ENCODE assay signal across 11 mouse cellular contexts in genomic region chr11:51338416-51338815, GRCm38 (mm10).
"Had no signal": no experiment of that assay in that cellular context is flagged by ENCODE, and none has a peak within 500 bp of the region (broad histone marks: within the 10 kb centered on the region; RNA-seq: fewer than 3 reads in every experiment).

No protein-coding gene starts in this region.

- H3K4me3 ChIP-seq: hindbrain, embryonic 15.5 days; limb, embryonic 15.5 days; liver, embryonic 12.5 days; midbrain, embryonic 13.5 days; myocyte; neural tube, embryonic 15.5 days had no signal

- H3K9ac ChIP-seq: hindbrain, embryonic 15.5 days; limb, embryonic 15.5 days; liver, embryonic 12.5 days; midbrain, embryonic 13.5 days; neural tube, embryonic 15.5 days had no signal

- ATAC-seq: intestine, embryonic 16.5 days; liver, embryonic 12.5 days; midbrain, embryonic 13.5 days had no signal

- H3K27ac ChIP-seq: hindbrain, embryonic 15.5 days; limb, embryonic 15.5 days; liver, embryonic 12.5 days; midbrain, embryonic 13.5 days; neural tube, embryonic 15.5 days had no signal

- DNase-seq: right cerebral cortex, adult 18-20 months; right cerebral cortex, postnatal 25 days; thymus, adult 18-20 months; thymus, postnatal 14 days had no signal

- H3K4me1 ChIP-seq: hindbrain, embryonic 15.5 days; liver, embryonic 12.5 days; midbrain, embryonic 13.5 days; neural tube, embryonic 15.5 days had no signal

- H3K4me2 ChIP-seq: hindbrain, embryonic 15.5 days; limb, embryonic 15.5 days; liver, embryonic 12.5 days; midbrain, embryonic 13.5 days; neural tube, embryonic 15.5 days had no signal

- H3K27me3 ChIP-seq: hindbrain, embryonic 15.5 days; limb, embryonic 15.5 days; midbrain, embryonic 13.5 days; neural tube, embryonic 15.5 days had no signal

- H3K36me3 ChIP-seq: hindbrain, embryonic 15.5 days; limb, embryonic 15.5 days; liver, embryonic 12.5 days; midbrain, embryonic 13.5 days; neural tube, embryonic 15.5 days had no signal

- H3K9me3 ChIP-seq: hindbrain, embryonic 15.5 days; limb, embryonic 15.5 days; liver, embryonic 12.5 days; midbrain, embryonic 13.5 days; neural tube, embryonic 15.5 days had no signal
